Mouse (Mus musculus) brain, embryonic 14.5 days (tissue): ENCODE results near the gene Timp1. TPM values are rescaled to one million over a fixed set of nuclear protein-coding genes. Genes with fewer than 3 reads are reported as not detected.
A peak's percentile ranks its signal among the peaks of the same experiment; 100 is the strongest.

Experiments
- DNase-seq: peaks from one replicate; pipeline ENCODE4 v3.0.0-alpha.2; 2011; ENCODE audit warnings: low read depth
- CTCF ChIP-seq: fragments of 200-500 bp; IDR thresholded peaks from 2 replicates; pipeline ENCODE4 v1.5.1; 2012; ENCODE audit warnings: inconsistent platforms, mild to moderate bottlenecking, moderate library complexity, borderline replicate concordance; ENCODE audit not compliant: insufficient read depth, insufficient read length; ENCODE audit errors: extremely low read depth
- POLR2A ChIP-seq: fragments of 200-500 bp; IDR thresholded peaks from 2 replicates; pipeline ENCODE4 v1.6.1; 2012; ENCODE audit warnings: mild to moderate bottlenecking, inconsistent platforms, borderline replicate concordance; ENCODE audit not compliant: poor library complexity, insufficient read depth, insufficient read length, severe bottlenecking; ENCODE audit errors: extremely low read depth
- polyA plus RNA-seq: library from polyadenylated mRNA; depleted of rRNA; stranded (reverse); fragments of >200 nt; gene quantifications from 2 replicates; pipeline ENCODE4 v1.2.3, GENCODE M21; 2012; rRNA removed

Gene Timp1
- polyA plus RNA-seq: 3.9 and 5.9 TPM in 2 replicates

DNA sequence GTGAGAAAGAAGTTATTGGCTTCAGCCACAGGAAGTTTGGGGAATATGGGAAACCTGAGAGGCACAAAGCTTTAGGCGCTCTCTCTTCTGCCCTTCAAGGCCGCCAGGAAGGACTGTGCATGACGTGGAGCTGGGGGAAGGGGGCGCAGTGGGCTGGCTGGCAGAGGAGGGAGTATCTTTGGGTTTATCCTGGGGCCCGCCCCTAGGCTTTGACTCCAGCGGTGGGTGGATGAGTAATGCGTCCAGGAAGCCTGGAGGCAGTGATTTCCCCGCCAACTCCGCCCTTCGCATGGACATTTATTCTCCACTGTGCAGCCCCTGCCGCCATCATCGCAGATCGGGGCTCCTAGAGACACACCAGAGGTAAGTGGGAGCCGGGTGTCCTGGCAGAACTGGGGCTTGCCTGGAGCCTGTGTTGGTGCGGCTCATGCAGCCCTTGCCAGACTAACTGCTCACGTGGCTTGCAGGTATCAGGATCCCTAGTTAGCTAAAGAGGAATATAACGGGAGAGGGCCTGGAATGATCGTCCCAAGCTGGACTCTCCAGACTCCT lies at the start of gene Timp1:
Timp1 (plus strand) TSS at position 205 of the 552 bp plus-strand sequence.
- TF ChIP-seq POLR2A: no peak
- no peak for TF ChIP-seq CTCF

GRCm38 (mm10) chrX:20828934-20829333 lies 41.0 kb upstream of the Timp1 start:
- peak; percentile 56 for DNase-seq
- TF ChIP-seq CTCF (peak; percentile 19; the same call in 1 of the 2 replicates), POLR2A (no peak)

More for the DNA sequence above, at the start of gene Timp1:
- peak; percentile 35 for DNase-seq

GRCm38 (mm10) chrX:20847232-20847631 lies 22.7 kb upstream of the Timp1 start:
- DNase-seq: no peak
- TF ChIP-seq POLR2A (no peak), CTCF (no peak)

DNA sequence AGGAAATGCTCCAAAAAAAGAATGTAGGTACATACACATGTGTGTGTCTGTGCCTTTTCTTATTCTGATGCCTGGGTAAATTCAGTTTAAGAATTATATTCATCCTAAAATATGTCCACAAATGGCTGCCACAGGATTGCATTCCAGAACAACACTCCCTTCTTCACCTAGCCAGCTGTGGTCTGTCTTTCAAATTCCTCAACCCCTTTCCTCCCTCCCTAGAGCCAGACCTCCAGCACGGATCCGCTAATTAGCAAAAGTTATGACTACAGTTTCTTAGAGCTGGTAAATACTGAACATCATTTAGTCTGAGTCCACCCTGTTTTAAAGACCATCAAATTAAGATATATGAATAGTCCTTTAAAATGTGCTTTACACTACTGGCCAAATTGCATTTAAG lies 22.1 kb upstream of the Timp1 start:
- TF ChIP-seq POLR2A: no peak
- no peak for TF ChIP-seq CTCF
- no peak for DNase-seq

GRCm38 (mm10) chrX:20848256-20848984 lies 21.5 kb upstream of the Timp1 start:
- DNase-seq: peak; percentile 99
- TF ChIP-seq CTCF (no peak), POLR2A (peak; percentile 61; the same call in 1 of the 2 replicates)

DNA sequence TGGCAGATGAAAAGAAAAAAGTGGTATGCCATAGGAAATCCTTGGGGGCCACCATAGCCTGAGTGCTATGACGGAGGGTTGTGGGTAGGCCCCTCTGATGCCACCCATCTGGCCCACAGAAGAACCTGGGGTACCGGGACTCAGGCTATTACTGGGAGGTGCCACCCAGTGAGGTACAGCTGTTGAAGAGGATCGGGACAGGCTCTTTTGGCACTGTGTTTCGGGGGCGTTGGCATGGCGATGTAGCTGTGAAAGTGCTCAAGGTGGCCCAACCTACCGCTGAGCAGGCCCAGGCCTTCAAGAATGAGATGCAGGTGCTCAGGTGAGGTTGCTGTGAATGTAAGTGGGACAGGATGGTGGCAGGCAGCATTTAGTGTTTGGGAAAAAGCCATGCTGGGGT lies 16.2 kb upstream of the Timp1 start:
- no peak for TF ChIP-seq CTCF
- TF ChIP-seq POLR2A: no peak
- no peak for DNase-seq

DNA sequence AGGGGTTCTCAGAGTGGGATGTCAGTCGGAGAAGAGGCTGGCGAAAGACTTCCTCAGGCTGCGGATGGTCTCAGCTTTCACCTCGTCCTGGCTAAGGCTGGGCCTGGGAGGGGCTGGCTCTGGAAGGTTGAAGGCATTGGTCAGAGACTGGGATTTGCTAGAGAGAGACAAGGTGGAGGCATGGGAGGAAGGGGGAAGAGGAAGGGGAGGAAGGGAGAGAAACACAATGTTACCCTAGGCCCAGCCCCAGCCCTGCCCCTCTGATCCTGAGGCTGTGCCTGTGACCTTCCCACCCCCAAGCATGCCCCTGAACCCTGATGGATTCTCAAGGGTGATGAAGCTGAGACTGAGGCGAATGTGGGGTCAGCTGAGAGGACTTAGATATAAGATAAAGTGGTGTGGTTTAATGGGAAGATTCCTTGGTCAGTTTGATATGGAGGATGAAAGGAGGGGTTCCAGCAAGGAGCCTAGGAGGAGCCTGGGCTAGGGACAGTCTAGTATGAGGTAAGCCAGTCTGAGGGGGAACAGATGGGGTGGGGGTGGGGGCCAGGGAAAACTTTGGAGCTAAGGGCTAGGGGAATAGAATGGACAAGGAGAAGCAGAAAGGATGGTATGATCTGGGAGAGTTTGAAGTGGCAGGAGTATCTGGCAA lies 8.4 kb upstream of the Timp1 start:
- no peak for DNase-seq
- TF ChIP-seq CTCF (no peak), POLR2A (no peak)

GRCm38 (mm10) chrX:20862105-20863065 lies 7.6 kb upstream of the Timp1 start:
- DNase-seq: no peak
- no peak for TF ChIP-seq CTCF
- no peak for TF ChIP-seq POLR2A

DNA sequence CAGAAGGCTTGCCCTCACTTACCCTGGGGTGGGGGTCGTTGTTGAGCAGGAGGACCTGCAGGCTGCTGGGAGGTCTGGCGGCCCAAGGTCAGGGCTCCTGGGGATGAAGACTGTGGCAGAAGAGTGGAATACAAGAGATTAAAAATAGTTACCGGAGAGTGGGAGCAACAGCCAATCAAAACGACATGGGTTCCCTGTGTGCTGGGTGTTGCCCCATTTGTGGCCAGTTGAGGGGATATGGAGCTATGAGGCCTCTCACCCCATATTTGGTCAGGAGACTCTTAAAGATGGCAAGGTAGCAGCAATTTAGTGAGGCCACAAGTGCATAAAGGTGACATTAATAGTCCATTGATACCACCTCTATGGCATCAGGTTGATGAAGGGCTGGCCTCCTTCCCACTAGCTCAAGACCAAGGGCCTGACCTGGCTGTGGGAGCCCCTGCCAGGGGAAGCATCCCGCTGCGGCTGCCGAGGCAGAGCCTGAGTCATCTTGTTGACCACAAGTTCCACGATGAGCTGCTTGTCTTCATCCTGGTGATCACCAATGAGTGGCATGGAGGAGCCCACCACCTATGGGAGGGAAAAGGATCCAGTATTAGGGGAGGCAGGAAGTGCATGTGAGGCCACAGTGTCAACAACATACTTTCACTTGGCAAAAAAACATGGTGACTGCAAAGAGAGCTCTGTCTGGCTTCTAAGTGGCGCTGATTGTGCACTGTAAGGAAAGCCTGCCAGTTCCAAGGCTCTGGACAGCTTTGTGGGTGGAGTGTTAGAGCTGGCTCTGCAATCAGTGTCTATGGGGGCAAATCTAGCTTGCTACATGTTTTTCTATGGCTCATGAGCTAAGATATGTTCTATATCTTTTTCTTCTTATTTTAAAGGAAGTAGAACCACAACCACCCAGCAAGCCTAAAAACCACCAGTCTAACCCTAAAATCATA lies 6.5 kb upstream of the Timp1 start:
- no peak for DNase-seq
- TF ChIP-seq CTCF (no peak), POLR2A (no peak)

DNA sequence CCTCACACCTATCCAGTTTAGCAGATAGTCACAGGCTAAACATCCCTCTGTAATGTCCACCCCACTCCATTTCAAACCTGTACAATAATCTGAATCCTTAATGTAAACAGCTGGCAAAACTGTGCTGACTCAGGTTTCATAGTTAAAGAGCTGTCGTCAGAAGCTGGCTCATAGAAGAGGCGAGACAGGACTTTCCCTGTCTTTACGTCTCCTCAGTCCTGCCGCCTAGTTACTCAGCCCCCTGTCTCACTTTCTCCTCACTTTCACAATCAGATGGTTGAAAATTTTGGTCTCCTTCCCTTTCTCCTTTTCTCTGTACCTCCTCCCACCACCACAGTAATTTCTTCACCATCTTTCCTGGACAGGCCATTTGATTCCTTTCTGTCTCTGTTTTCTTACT lies 1.9 kb upstream of the Timp1 start:
- no peak for TF ChIP-seq CTCF
- TF ChIP-seq POLR2A: no peak
- no peak for DNase-seq

DNA sequence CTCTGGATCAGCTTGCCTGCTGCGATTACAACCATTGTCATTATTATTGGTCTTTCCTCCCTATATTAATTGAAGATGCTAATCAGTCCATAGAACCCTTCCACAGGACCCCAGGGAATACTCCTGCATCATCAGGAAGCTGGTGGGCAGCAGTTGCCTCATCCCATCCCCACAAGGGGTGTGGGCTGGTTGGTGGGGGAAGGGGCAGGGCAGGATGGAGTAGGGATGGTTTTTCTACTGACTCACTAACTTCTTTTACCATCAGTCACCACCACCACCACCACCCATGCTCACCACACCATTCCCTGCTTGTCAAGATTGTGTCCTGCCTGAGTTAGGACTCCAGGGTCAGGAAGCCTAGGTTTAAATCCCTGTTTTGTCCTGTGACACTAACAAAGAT lies 763 bp upstream of the Timp1 start:
- TF ChIP-seq CTCF (no peak), POLR2A (no peak)
- no peak for DNase-seq

DNA sequence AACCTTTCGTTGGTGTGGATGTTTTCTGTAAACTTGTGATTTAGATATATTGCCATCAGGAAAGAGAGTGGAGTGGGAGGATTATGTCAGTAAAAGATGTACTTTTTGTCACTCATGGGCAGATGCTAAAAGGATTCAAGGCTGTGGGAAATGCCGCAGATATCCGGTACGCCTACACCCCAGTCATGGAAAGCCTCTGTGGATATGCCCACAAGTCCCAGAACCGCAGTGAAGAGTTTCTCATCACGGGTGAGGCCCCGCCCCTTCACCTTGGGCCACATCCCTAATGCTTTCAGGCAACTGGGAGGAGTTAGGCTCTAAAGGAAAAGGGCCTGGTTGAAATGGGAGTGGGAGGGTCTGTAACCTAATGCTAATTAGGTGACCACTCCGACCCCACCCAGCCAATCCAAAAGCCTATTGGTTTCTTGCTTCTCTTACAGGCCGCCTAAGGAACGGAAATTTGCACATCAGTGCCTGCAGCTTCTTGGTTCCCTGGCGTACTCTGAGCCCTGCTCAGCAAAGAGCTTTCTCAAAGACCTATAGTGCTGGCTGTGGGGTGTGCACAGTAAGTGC lies 3.0 kb downstream of the Timp1 start:
- no peak for TF ChIP-seq POLR2A
- DNase-seq: no peak

DNA sequence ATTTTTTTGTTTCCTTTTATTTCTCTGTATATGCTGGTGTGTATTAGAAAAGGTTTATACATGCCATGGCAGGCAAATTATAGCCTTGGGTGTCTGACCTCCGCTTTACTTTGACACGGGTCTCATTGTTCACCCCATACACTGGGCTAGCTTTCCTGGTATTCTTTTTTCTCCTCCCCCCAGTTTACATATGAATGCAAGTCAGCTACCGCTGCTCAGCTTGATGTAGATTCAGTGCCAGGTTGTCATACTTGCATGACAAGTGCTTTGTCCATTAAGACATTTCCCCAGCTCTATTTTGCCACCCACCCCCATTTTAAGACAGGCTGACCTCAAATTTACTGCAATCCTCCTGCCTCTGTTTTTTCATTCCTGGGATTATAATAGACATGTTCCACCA lies 5.3 kb downstream of the Timp1 start:
- DNase-seq: peak; percentile 51
- no peak for TF ChIP-seq POLR2A
- TF ChIP-seq CTCF: no peak
